Mouse (Mus musculus) layer of hippocampus, adult 2 months (tissue): ENCODE measurements around the gene Flt3l. TPM values are rescaled to one million over a fixed set of nuclear protein-coding genes. Genes with fewer than 3 reads are reported as not detected.

Experiments
- DNase-seq, 2 experiments: peaks; one replicate each; pipeline ENCODE4 v3.0.0; 2022; ENCODE audit warnings: low spot score in 2 of 2
- H3K27ac ChIP-seq: fragments of 200-600 bp; 2 replicates; pipeline ENCODE4 v1.8.1; 2022
- H3K4me3 ChIP-seq: fragments of 200-600 bp; 2 replicates; pipeline ENCODE4 v1.8.1; 2022; ENCODE audit warnings: mild to moderate bottlenecking
- CTCF ChIP-seq: fragments of 200-600 bp; conservative IDR thresholded peaks from 2 replicates; pipeline ENCODE4 v1.8.1; 2022; ENCODE audit warnings: antibody characterized with exemption, mild to moderate bottlenecking, moderate library complexity
- long read RNA-seq, 2 experiments: library from polyadenylated mRNA; stranded (forward); transcript quantifications; one replicate each; pipeline ENCODE4 v2.0.0; 2021; ENCODE audit warnings: borderline mapping rate in 2 of 2
- total RNA-seq, 2 experiments: library from RNA; stranded (reverse); gene quantifications; 2 replicates each; pipeline ENCODE4 v1.2.3; 2021

The Flt3l gene
- total RNA-seq = 1 to 10 TPM; 9.4 TPM
- long read RNA-seq, experiment 1, partial matches to known transcripts = 0 of 2 reads
- long read RNA-seq, experiment 1, other reads (novel, unspliced or antisense) = 2 of 2 reads
- long read RNA-seq, experiment 2, partial matches to known transcripts = 1 of 3 reads
- long read RNA-seq, experiment 2, other reads (novel, unspliced or antisense) = 2 of 3 reads

DNA sequence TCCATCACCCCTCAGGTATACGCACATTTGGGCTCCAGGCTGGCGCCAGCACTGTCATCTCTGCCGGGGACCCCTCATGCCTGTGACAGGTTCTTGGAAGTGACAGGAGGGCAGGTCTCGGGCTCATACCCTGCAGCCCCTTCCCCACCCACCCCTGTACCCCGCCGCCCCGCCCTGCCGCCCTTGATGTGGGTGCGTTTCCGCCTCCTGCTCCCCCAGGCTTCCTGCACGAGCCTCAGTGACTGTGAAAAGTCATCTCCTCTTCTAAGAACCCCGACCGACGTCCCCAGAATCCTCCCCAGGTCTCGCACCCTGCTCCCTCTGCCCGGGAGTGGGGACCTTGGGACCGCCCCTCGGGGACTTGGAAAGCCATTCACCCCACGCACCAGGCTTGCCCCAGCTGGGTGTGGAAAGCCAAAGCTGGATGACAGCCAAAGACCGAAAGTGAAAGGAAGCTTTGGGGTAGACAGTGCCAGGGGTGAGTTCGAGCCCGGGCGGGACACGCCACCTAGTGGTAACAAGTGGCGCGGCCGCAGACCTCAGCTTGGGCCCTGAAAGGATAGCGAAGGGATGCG, at the start of gene Flt3l, which contains the start of gene Gm45713:
TSS of gene Flt3l (minus strand) at position 440 of the 575 bp plus-strand sequence.
TSS of gene Gm45713 (minus strand) at position 239 of the 575 bp plus-strand sequence.
- Histone ChIP-seq H3K4me3 (peak within 1 kb of the TSS; percentile 72), H3K27ac (peak within 1 kb of the TSS; percentile 81)
- TF ChIP-seq CTCF = peak; percentile 99
- DNase-seq = peak; percentile 87 to 88

DNA sequence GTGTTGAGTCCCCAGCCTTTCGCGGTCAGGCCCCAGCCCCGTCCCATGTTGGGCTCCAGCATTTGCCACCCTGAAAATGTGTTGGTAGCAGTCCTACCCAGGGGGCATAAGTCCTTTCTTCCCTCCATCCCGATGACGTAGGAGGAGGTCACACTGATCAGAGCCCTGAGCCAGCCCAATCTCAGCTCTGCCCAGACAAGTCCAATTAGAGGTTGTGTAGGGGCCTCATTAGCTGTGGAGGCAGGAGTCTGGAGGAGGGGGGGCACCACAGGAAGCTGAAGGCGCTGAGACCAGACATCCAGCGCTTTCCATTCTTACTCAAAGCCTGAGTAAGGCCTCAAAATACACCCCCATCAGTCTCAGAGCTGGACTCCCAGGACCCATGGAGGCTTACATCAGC, 49.7 kb upstream of the Flt3l start:
- H3K27ac ChIP-seq = no peak overlapping the region
- H3K4me3 ChIP-seq = no peak overlapping the region
- no peak for TF ChIP-seq CTCF
- DNase-seq = no peak

DNA sequence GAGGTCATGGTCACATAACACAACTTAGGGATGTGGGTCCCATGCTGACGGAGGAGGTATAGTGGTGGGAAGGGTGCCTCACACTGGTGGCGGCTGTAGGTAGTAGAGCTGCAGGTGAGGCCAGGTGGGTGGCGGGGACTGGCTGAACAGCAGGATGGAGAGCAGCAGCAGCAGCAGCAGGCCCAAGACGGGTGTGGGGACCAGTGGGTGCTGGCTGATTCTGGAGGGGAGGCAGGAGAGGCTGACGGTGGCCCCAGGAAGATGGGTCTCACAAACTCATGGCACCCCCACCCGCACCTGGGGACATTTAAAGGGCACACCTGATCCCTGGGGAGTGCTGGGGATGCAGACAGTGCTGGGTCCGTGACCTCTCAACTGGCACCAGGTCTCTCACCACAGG, 47.4 kb upstream of the Flt3l start:
- DNase-seq = no peak
- H3K4me3 ChIP-seq = no peak overlapping the region
- no peak for TF ChIP-seq CTCF
- no peak overlapping the region for H3K27ac ChIP-seq

DNA sequence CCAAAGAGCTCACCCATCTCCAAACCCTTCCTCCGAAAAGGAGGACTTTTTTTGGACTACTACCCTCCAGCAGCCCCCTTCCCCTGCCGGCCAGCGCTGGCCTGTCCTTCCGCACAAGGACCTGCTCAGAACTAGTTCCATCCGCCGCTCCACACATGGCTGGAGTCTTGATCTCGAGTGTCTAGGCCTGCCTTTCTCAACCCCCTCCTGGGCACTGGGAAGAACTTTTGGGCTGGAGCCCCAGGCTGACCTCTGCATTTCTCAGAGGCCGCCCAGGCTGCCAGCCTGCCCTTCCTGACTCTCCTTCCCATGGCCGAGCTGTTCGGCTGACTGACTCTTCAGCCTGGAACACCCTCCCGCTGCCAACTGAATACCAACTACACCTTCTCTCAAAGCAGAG, 46.4 kb upstream of the Flt3l start:
- peak overlapping the region; percentile 58 for H3K27ac ChIP-seq
- TF ChIP-seq CTCF = no peak; the same call in 1 of the 2 replicates

DNA sequence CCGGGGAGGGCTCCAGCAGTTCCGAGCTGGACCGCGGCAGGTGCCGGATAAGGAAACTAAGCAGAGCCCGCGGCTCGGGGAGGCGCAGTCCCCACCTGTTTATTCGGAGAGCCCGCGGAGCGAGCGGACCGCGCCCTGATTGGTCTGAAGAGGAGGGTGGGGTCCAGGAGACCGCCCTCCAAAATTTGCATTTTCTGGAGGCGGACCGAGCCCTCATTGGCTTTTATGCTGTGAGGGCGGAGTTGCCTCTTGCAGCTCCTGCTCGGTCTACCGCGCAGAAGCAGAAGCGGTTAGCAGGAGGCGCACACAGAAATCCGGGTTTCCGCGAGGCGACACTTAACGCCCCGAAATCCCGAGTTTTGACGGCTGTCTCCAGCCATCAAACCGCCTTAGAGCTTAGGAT, 46.0 kb upstream of the Flt3l start:
- Histone ChIP-seq H3K27ac (peak overlapping the region; percentile 58), H3K4me3 (peak overlapping the region; percentile 50)
- peak; percentile 84 to 90 for DNase-seq
- no peak for TF ChIP-seq CTCF

More for the DNA sequence above, 46.4 kb upstream of the Flt3l start:
- H3K4me3 ChIP-seq = peak overlapping the region; percentile 50
- DNase-seq = no peak

DNA sequence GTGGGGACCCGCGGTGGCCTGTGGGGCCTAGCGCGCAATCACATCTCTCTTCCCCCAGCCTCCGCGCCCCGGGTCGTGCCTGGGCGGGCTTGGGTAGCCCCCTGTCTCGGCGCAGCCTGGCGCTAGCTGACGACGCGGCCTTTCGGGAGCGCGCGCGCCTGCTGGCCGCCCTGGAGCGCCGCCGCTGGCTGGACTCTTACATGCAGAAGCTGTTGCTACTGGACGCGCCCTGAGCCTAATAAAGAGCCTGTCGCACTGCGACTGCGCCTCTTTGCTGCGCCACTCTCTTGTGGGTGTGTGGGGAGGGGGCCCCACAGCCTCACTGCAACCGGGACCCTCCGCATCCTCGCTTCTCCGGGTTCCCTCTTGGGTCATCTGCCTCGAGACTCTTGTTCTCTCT, 45.3 kb upstream of the Flt3l start:
- Histone ChIP-seq H3K27ac (no peak overlapping the region), H3K4me3 (no peak overlapping the region)
- DNase-seq = no peak
- peak; percentile 42 for TF ChIP-seq CTCF

DNA sequence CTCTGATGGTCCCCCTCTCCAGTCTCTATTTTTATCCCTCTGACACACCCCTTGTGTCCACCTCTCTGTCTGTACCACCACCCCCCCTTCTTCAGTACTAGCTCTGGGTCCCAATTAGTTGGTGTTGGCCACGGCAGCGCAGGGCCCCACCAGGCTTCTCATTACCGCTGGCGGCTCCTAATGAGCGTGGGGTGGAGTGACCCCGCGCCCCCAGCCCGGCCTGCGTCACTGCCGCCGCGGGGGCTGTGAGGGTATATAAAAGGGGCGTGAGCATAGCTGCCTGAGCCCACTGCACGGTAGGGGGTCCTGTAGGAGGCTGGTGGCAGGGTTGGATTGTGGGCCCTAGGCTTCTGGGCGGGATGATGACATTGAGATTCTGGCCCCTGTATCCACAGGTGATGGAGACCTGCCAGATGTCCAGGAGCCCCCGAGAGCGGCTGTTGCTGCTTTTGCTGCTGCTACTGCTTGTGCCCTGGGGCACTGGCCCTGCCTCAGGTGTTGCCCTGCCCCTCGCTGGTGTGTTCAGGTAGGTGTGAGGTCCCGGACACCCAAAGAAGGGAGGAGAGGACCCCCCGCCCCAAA, 44.8 kb upstream of the Flt3l start, which contains the start of gene Pth2:
TSS of gene Pth2 (plus strand) at position 100 of the 582 bp plus-strand sequence.
- TF ChIP-seq CTCF = no peak
- H3K4me3 ChIP-seq = no peak within 1 kb of the TSS; the same call in 1 of the 2 replicates
- DNase-seq = no peak
- no peak within 1 kb of the TSS for H3K27ac ChIP-seq

DNA sequence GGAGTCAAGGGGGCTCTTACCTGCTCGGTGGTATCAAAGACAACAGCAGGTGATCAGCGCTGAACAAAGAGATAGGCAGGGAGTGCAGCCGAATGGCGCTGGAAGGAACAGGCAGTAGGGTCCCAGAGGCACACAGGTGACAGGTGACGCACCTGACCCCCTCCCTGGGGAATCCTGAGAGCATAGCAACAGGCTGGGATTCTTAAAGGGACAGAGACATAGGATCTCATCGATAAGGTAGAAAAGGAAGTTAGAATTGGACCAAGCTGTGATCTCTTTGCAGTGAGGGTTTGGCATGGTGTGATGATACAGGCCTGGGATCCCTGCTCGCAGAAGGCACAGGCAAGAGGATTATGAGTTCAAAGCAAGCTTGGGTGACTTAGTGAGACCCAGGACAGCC, 43.2 kb upstream of the Flt3l start, which contains the start of gene Gfy:
TSS of gene Gfy (minus strand) at position 101 of the 400 bp plus-strand sequence.
- Histone ChIP-seq H3K27ac (no peak within 1 kb of the TSS), H3K4me3 (no peak within 1 kb of the TSS)
- no peak for TF ChIP-seq CTCF
- DNase-seq = no peak

DNA sequence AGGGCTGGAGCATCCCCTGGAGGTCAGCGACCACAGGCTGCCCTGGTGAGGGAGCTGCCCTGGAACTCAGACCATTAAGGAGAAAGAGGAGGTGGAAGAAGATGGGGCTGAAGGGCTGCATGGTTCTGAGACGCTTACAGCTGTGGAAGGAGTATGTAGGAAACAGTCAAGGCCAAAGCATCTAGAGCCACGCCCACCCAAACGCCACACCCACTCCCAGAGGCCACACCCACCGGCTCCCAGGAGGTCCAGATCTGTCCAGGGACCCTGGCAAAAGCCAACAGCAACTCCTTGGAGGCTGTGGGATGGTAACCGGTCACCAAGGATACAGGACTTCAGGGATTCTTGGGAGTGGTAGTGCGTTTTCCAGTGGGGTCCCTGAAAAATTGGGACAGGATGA, 42.3 kb upstream of the Flt3l start:
- DNase-seq = no peak
- H3K4me3 ChIP-seq = no peak overlapping the region
- H3K27ac ChIP-seq = no peak overlapping the region
- TF ChIP-seq CTCF = no peak

DNA sequence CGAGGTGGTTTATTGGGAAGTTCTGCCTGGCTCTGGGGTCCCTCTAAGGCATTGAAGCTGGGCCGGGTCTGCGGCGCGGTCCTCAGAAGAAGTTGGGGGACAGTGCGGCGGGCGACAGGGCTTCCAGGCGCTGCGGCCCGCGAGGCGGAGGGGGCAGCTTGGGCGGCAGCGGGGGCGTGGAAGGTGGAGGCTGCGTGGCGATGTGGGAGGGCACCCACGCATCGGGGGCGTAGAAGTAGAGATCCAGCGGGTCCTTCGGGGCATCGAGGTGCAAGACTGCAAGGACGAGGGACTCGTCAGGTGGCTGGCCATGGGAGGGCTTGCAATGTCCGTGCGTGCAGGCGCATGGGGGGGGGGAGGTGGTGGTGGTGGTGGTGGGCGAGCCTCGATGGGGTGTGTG, 40.1 kb upstream of the Flt3l start:
- no peak for DNase-seq
- Histone ChIP-seq H3K4me3 (no peak overlapping the region; the same call in 1 of the 2 replicates), H3K27ac (peak overlapping the region; percentile 67; the same call in 1 of the 2 replicates)
- no peak for TF ChIP-seq CTCF

DNA sequence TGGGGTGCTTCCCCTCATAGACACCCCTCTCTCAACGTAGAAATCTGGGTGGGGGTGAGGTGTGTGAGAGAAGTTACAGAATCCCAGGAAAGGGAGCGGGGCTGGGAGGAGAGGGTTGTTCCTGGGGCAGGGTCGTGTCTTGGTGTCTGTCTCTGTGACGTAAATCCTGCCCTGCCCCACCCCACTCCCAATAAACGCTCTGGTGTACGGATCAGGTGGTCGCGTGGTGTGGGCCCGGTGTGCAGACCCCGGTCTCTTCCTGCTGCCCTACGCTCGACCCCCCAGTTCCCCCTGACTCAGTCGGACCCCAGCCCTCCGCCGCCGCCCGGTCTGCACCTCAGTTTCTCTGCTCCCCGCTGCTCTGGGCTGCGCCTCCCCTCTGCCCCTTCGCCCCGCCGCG, 39.7 kb upstream of the Flt3l start:
- peak overlapping the region; percentile 67; the same call in 1 of the 2 replicates for H3K27ac ChIP-seq
- DNase-seq = no peak
- no peak for TF ChIP-seq CTCF
- no peak overlapping the region for H3K4me3 ChIP-seq

DNA sequence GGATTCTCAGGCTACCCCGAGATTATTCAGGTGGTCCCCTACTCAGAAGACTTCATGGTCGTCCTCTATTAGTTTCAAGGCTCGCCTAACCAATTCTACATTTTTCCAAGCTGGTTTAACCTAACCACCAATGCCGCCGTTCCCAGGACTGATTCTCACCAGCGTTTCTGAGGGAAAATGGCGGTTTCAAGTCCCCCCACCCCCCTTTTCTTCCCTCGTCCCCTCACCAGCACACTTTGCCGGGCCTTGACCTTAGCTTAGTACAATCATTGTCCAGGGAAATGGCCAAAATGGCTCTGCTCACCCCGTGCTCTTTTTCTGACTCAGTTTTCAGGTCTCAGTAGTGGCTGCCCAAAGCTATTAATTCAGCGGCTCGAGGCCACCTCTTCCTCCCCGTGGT, 39.2 kb upstream of the Flt3l start:
- TF ChIP-seq CTCF = no peak
- Histone ChIP-seq H3K4me3 (no peak overlapping the region), H3K27ac (no peak overlapping the region; the same call in 1 of the 2 replicates)
- DNase-seq = no peak

DNA sequence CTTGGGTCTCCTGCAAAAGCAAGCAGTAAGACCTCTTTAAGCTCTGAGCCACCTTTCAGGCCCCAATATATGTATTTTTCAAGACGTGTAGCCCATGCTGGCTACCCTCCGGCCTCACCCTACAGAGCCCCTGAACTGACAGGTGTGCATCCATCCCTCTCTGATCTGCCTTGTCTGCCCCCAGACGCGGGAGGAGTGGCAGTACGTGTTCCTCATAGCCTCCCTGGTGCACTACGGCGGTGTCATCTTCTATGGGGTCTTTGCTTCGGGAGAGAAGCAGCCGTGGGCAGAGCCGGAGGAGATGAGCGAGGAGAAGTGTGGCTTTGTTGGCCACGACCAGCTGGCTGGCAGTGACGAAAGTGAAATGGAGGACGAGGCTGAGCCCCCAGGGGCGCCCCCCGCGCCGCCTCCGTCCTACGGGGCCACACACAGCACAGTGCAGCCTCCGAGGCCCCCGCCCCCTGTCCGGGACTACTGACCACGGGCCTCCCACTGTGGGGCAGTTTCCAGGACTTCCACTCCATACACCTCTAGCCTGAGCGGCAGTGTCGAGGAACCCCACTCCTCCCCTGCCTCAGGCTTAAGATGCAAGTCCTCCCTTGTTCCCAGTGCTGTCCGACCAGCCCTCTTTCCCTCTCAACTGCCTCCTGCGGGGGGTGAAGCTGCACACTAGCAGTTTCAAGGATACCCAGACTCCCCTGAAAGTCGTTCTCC, 38.5 kb upstream of the Flt3l start:
- TF ChIP-seq CTCF = no peak
- Histone ChIP-seq H3K27ac (peak overlapping the region; percentile 32; the same call in 1 of the 2 replicates), H3K4me3 (no peak overlapping the region)
- DNase-seq = no peak
